Mouse (Mus musculus) layer of hippocampus, adult 2 months (tissue): ENCODE data around the gene Trp53tg5. TPM values are rescaled to one million over a fixed set of nuclear protein-coding genes. Genes with fewer than 3 reads are reported as not detected.
A peak's percentile ranks its signal among the peaks of the same experiment; 100 is the strongest.

Experiments
- DNase-seq, 2 experiments: peaks; one replicate each; pipeline ENCODE4 v3.0.0; 2022; ENCODE audit warnings: low spot score in 2 of 2
- H3K27ac ChIP-seq: fragments of 200-600 bp; 2 replicates; pipeline ENCODE4 v1.8.1; 2022
- H3K4me3 ChIP-seq: fragments of 200-600 bp; 2 replicates; pipeline ENCODE4 v1.8.1; 2022; ENCODE audit warnings: mild to moderate bottlenecking
- CTCF ChIP-seq: fragments of 200-600 bp; conservative IDR thresholded peaks from 2 replicates; pipeline ENCODE4 v1.8.1; 2022; ENCODE audit warnings: antibody characterized with exemption, mild to moderate bottlenecking, moderate library complexity
- long read RNA-seq, 2 experiments: library from polyadenylated mRNA; stranded (forward); transcript quantifications; one replicate each; pipeline ENCODE4 v2.0.0; 2021; ENCODE audit warnings: borderline mapping rate in 2 of 2
- total RNA-seq, 2 experiments: library from RNA; stranded (reverse); gene quantifications; 2 replicates each; pipeline ENCODE4 v1.2.3; 2021

Trp53tg5 gene
- not detected for total RNA-seq
- long read RNA-seq, experiment 1 = 0 reads
- long read RNA-seq, experiment 2 = 0 reads

- H3K27ac ChIP-seq = no peak within 1 kb of the TSS
- no peak for TF ChIP-seq CTCF
- H3K4me3 ChIP-seq = no peak within 1 kb of the TSS
- DNase-seq = no peak
Observed at GRCm38 (mm10) chr2:164473624-164474023, at the start of gene Trp53tg5. TSS of gene Trp53tg5 (minus strand) at chr2:164473724.

- TF ChIP-seq CTCF = no peak
Observed at GRCm38 (mm10) chr2:164522280-164522679, 48.8 kb upstream of the Trp53tg5 start.

GRCm38 (mm10) chr2:164521841-164522240, 48.3 kb upstream of the Trp53tg5 start:
- no peak overlapping the region for H3K4me3 ChIP-seq
- TF ChIP-seq CTCF = no peak
- DNase-seq = no peak
- no peak overlapping the region for H3K27ac ChIP-seq

More at GRCm38 (mm10) chr2:164522280-164522679, 48.8 kb upstream of the Trp53tg5 start:
- Histone ChIP-seq H3K27ac (no peak overlapping the region), H3K4me3 (no peak overlapping the region)
- no peak for DNase-seq

- peak in 1 of 2 experiments; percentile 31 for DNase-seq
- peak; percentile 76 for TF ChIP-seq CTCF
- H3K4me3 ChIP-seq = no peak overlapping the region
- no peak overlapping the region for H3K27ac ChIP-seq
Observed at GRCm38 (mm10) chr2:164520782-164521181, 47.3 kb upstream of the Trp53tg5 start.

DNA sequence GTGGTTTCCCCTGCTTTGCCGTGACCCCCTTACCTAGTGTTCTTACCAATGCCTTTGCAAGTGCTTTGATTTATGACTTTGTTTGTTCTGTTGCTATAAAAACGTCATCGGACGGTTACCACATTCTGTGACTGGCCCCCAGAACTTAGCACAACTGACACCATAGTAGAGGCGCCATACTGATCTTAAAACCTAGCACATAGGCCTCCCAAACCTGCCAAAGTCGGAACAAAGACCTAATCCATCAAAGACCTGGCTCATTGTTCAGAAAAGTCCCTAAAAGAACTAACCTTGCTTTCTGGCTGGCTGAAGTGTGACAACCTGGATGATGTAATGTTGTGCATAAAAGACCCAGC, 45.6 kb upstream of the Trp53tg5 start:
- TF ChIP-seq CTCF = no peak
- Histone ChIP-seq H3K4me3 (no peak overlapping the region), H3K27ac (no peak overlapping the region)
- no peak for DNase-seq

DNA sequence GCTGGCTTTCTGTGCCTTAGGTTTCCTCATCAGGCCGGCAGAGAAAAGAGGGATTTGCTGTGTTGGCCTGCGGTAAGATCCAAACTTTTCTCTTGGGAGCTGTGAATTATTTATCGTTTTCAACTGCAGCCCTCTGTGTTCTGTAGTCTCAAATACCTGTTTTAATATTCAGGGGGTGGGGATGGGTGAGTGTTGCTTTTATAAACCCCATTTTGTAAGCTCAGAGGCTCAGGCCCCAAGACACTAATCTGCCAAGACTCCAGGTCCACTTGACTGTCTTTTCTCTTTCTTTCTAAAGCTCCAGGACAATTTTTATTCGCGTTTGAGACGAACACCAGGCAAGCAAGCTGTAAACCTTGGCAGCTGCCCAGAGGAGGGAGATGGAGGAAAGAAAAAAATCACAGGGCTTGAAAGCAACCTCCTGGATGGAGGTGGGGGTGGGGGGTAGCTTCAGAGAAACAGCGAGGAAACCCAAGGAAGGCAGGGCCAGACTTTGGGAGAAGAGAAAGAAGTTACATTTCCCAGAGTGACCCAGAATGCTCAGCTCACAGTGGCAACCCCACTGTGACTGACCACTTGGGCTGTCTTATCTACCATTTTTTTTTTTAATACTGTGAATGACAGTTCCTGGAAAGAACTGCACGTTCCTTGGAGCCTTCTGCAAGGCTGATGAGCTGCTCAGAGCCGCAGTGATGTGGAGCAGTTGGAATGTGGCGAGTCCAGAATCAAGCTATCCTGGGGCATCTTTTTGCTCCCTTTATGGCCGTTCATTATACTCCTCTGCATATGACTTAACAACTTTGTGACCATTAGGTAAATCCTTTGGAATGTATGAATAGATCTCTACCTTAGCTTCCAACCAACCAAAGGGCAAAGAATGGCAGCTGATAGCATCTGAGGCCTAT, 45.0 kb upstream of the Trp53tg5 start:
- Histone ChIP-seq H3K27ac (no peak overlapping the region; the same call in 1 of the 2 replicates), H3K4me3 (no peak overlapping the region)
- no peak for DNase-seq
- no peak for TF ChIP-seq CTCF

DNA sequence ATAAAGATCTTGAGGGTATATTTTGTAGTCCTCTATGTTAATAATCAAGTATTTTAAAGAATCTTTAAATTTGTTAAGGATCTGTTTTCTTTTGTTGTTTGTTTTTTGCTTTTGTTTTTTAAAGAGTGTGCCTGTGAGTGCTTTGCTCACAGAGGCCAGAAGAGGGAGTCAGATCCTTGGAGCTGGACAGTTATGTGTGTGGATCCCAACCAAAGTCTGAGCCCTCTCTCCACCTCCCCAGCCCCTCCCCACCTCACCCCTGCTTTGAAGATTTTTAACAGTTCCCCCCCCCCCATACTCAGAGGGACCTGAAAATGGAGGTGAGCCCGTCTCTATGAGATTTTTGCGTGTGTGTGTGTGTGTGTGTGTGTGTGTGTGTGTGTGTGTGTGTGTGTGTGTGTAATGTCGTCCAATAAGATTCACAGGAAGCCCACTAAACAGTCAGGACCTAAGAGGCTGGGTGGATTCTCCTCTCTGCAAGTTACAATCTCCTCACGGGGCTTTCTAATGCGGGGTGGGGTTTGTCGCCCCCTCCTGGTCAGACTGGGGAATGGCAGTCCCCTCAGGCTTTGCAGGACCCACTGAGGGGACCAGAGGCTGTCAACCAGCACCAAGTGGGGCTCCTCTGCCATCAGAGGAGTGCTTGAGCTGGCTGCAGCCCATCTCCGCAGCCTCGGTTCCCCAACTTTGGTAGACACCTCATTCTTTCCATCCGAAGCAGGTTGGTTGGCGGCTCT, 44.1 kb upstream of the Trp53tg5 start:
- TF ChIP-seq CTCF = peak; percentile 84
- no peak overlapping the region for H3K4me3 ChIP-seq
- DNase-seq = peak in 1 of 2 experiments; percentile 57
- no peak overlapping the region; the same call in 1 of the 2 replicates for H3K27ac ChIP-seq

- Histone ChIP-seq H3K27ac (peak overlapping the region; percentile 39; the same call in 1 of the 2 replicates), H3K4me3 (no peak overlapping the region)
- no peak for DNase-seq
- no peak for TF ChIP-seq CTCF
Observed at GRCm38 (mm10) chr2:164516592-164516991, 43.1 kb upstream of the Trp53tg5 start.

GRCm38 (mm10) chr2:164515897-164516296, 42.4 kb upstream of the Trp53tg5 start:
- no peak for DNase-seq
- Histone ChIP-seq H3K27ac (peak overlapping the region; percentile 39; the same call in 1 of the 2 replicates), H3K4me3 (no peak overlapping the region)
- TF ChIP-seq CTCF = no peak

DNA sequence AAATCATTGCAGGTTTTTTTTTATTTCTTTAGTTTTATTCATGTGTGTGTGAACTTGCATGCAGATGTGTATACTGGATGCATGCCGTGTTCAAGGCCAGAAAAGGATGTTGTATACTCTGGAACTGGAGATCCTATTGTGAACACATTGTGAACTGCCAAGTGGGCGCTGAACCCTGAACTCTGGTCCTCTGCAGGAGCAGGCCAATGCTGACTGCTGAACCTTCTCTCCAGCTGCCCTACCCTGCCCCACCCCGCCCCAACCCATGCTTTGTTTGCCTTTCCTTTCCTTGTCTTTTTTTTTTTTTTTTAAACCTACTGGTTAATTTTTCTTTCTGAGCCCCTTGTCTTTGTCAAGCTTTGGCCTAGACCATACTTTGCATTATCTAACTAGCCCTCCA, 41.4 kb upstream of the Trp53tg5 start:
- no peak for TF ChIP-seq CTCF
- Histone ChIP-seq H3K27ac (no peak overlapping the region), H3K4me3 (no peak overlapping the region)
- no peak for DNase-seq

DNA sequence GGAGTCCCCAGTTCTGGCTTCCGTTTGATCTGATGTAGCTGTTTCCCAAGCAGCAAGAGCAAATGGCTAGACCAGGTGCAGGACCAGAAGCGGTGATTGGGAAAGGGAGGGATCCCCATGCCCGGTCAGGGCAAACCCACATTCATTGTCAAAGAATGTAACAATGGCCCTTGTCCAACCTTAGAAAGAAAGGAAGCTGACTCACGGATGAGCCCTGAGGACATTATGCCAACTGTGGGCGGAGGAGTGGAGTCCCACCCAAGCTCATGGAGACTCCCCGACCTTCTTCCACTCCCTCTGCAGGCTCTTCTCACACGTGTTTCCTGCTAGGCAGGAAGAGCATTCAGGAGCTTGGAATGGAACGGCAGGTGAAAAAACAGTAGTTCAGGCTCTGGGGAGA, 39.9 kb upstream of the Trp53tg5 start:
- TF ChIP-seq CTCF = no peak
- Histone ChIP-seq H3K27ac (no peak overlapping the region), H3K4me3 (no peak overlapping the region)
- DNase-seq = no peak

GRCm38 (mm10) chr2:164512121-164512909, 38.8 kb upstream of the Trp53tg5 start:
- no peak for DNase-seq
- TF ChIP-seq CTCF = no peak
- Histone ChIP-seq H3K4me3 (no peak overlapping the region), H3K27ac (no peak overlapping the region)
